Mouse (Mus musculus) bone marrow macrophage, adult 2 months (primary cell): ENCODE measurements at regions not wholly inside any gene's neighbourhood (a gene's known extent, or its start where the extent isn't known, plus 50 kb on each side); places are given as distances from the start of the nearest gene placed in this dataset.

Experiments
- CTCF ChIP-seq: IDR thresholded peaks from 2 replicates; pipeline ENCODE4 v1.5.1; 2012; ENCODE audit warnings: low read depth, mild to moderate bottlenecking, low read length, moderate library complexity
- POLR2A ChIP-seq: IDR thresholded peaks from 2 replicates; pipeline ENCODE4 v1.6.1; 2012; ENCODE audit warnings: mild to moderate bottlenecking, low read depth, low read length, borderline replicate concordance

DNA sequence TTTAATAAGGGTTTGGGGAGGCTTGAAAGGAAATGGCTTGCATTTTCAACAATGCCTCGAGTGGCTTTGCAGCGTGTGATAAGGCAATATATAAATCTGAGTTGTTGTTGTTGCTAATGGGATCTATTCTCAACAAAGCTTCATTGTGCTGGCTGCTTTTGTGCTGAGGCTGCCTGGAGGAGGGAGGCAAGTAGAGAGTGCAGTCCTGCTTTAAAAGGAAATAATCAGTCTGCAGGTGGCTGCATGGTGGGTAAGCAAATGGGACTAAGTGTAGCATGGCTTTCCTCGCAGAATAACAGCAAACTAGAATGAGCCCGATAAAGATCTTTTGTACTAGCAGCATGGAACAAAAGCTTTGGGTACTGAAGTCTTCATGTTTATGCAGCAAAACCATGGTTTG is 257.4 kb upstream of the Negr1 start:
- TF ChIP-seq CTCF (no peak), POLR2A (no peak)
